Mouse (Mus musculus): ENCODE data around the gene Clstn2.

- TF ChIP-seq POLR2A (IDR thresholded peaks at IDR 0.05; ENCODE audit: borderline replicate concordance, insufficient read depth, low read length) (no peak), CTCF (IDR thresholded peaks at IDR 0.05; ENCODE audit: borderline replicate concordance, insufficient read depth, low read depth, low read length) (no peak)
Observed at GRCm38 (mm10) chr9:97434666-97435065, 598.3 kb downstream of the Clstn2 start.

Data from cerebellum, adult 2 months (tissue).